Mouse (Mus musculus) large intestine, adult 2 months (tissue): Measurements from ENCODE around the gene Ppa2. TPM values are rescaled to one million over a fixed set of nuclear protein-coding genes. Genes with fewer than 3 reads are reported as not detected.
A peak's percentile ranks its signal among the peaks of the same experiment; 100 is the strongest.

Experiments
- DNase-seq: peaks from one replicate; pipeline ENCODE4 v3.0.0-alpha.2; 2012; ENCODE audit warnings: low read depth, low spot score
- WGBS: fragments of 180-500 bp; shearing (Covaris S2); methylation state at CpG from one replicate; pipeline ENCODE4 v1.1.7; 2018; 5-methylcytosine and 5-hydroxymethylcytosine counted together
- polyA plus RNA-seq: library from polyadenylated mRNA; depleted of rRNA; stranded (reverse); fragments of >200 nt; gene quantifications from 2 replicates; pipeline ENCODE4 v1.2.3, GENCODE M21; 2012; rRNA removed

Gene Ppa2
- 29.8 and 37.3 TPM in 2 replicates for polyA plus RNA-seq

GRCm38 (mm10) chr3:133309954-133310808, at the start of gene Ppa2:
TSS of gene Ppa2 (plus strand) at chr3:133310110.
- WGBS = under 1% methylated on average over 94 of the region's 95 CpGs

DNA sequence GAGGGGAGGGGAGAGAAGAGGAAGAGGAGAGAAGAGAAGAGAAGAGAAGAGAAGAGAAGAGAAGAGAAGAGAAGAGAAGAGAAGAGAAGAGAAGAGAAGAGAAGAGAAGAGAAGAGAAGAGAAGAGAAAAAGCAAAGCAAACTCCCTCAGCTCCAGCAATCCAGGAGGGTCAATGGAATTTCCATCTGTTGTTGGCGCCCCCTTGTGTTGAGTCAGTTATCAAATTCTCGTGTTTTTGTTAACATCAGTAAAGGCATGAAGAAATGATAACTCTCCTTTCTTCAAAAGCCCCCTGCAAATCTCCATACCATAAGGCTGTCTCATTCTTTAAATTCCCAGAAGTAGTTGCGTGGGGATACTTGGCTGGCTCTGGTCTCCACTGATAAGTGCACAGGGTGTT, 38.0 kb upstream of the Ppa2 start:
- WGBS = 16% methylated on average over 3 of the region's 3 CpGs
- DNase-seq = peak; percentile 44

More at GRCm38 (mm10) chr3:133309954-133310808, at the start of gene Ppa2:
- no peak for DNase-seq

DNA sequence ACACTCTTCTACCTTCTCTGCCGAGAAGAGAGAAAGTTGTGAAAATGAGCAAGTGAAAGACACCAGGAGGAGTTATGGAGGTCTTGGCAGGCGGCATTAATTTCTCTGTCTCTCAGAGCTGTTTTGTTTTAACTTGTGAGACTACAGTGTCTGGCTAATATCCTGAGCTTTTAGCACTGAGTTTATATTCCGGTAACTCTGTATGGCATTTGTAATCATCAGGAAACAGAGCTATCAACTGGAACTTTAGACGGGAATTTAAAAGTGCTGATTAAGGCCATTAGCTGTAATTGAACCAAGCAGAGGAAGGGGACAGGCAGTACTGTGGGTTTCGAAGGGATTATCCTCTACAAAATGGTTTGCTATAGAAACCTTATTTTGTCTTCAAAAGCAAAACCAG, 25.3 kb upstream of the Ppa2 start:
- 71% methylated on average over 5 of the region's 5 CpGs for WGBS
- DNase-seq = no peak

GRCm38 (mm10) chr3:133288795-133289194, 21.1 kb upstream of the Ppa2 start:
- no peak for DNase-seq
- 91% methylated on average over 2 of the region's 2 CpGs for WGBS

- WGBS = 90% methylated on average over 3 of the region's 3 CpGs
- no peak for DNase-seq
Observed at GRCm38 (mm10) chr3:133304328-133304727, 5.6 kb upstream of the Ppa2 start.

- over 99% methylated on average over 3 of the region's 3 CpGs for WGBS
- no peak for DNase-seq
Observed at GRCm38 (mm10) chr3:133308361-133308760, 1.5 kb upstream of the Ppa2 start.

DNA sequence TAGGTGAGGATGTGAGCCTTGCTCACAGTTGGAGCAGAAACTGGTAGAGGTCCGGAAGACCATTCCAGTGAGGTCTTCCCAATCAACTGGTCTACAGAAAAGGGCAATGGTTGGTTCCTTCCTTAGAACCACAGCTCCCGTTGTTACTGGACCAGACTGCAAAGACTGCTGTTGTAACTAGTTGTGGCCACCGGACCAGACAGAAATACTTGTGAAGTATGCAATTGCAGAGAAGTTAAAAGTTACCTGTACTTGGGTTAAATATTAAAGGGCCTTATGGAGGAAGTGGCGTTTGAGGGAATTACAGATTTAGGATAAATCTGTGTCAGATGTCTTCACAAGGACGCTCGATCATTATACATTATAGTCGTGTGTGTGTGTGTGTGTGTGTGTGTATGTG, 551 bp upstream of the Ppa2 start:
- DNase-seq = no peak
- 51% methylated on average over 7 of the region's 7 CpGs for WGBS

- DNase-seq = no peak
- 8% methylated on average over 14 of the region's 14 CpGs for WGBS
Observed at GRCm38 (mm10) chr3:133310809-133311179, 884 bp downstream of the Ppa2 start.

DNA sequence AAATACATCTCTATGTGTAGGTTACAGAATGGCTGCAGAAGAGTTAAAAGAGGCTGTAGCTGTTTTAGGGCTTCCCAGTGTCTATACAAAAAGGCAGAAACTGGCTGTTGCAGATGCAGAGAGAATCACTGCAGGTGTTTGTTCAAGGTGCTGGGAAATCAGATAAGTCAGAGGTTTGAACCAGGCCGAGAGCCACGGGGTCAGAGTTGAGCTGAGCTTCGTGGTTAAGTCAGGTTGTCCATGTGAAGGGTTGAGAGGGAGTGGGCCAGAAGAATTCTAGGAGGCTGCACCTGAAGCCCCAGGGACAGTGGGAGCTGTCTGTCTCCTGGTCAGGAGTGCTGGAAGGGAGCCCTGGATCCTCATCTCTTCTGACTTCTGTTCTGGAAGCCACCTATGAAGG, 2.4 kb downstream of the Ppa2 start:
- no peak for DNase-seq
- WGBS = 49% methylated on average over 3 of the region's 3 CpGs

GRCm38 (mm10) chr3:133312850-133313249, 2.9 kb downstream of the Ppa2 start:
- no peak for DNase-seq
- 68% methylated on average over 6 of the region's 6 CpGs for WGBS

GRCm38 (mm10) chr3:133313491-133314199, 3.7 kb downstream of the Ppa2 start:
- no peak for DNase-seq

GRCm38 (mm10) chr3:133314475-133314874, 4.6 kb downstream of the Ppa2 start:
- no peak for DNase-seq
- 43% methylated on average over 6 of the region's 6 CpGs for WGBS

More at GRCm38 (mm10) chr3:133313491-133314199, 3.7 kb downstream of the Ppa2 start:
- 95% methylated on average over 3 of the region's 3 CpGs for WGBS

GRCm38 (mm10) chr3:133315011-133315410, 5.1 kb downstream of the Ppa2 start:
- no peak for DNase-seq
- WGBS = 95% methylated on average over 14 of the region's 14 CpGs

- 94% methylated on average over 8 of the region's 8 CpGs for WGBS
- no peak for DNase-seq
Observed at GRCm38 (mm10) chr3:133315647-133316046, 5.7 kb downstream of the Ppa2 start.

GRCm38 (mm10) chr3:133317845-133318244, 7.9 kb downstream of the Ppa2 start:
- no peak for DNase-seq
- 92% methylated on average over 4 of the region's 4 CpGs for WGBS

- WGBS = 82% methylated on average over 15 of the region's 15 CpGs
- DNase-seq = no peak
Observed at GRCm38 (mm10) chr3:133318596-133318995, 8.7 kb downstream of the Ppa2 start.

DNA sequence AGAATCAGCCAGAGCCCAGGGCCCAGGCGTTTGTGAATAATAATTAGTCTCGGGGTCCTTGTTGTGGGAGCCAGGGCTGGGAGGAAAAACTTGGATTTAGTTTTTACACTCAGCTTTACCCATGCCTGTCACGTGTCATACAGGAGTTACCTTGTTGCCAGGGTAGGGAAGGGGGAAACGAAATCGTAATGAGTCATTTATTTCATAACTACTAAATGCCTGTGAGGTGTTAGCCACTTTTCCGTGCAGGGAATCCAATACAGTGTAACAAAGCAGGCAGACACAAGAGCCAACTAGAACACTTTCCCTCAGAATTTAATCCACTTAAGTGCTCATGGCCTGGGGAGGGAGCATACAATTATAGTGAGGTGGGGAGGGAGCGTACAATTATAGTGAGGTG, 9.9 kb downstream of the Ppa2 start:
- no peak for DNase-seq
- WGBS = 89% methylated on average over 7 of the region's 7 CpGs

DNA sequence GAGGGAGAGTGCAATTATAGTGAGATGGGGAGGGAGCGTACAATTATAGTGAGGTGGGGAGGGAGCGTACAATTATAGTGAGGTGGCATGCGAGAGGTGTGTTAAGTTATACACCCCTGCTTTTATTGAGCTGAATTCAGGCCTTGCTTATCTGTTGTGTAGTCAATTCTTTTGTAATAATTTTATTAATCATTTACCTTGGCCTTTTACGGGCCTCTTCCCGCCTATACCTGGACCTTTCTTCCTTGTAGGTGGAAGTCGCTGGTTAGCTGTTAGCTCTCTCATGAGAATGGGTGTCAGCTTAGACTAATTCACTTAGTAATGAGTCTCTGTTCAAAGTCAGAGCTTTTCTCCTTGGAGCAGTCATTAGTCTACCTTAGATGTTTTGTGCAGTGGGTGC, 10.4 kb downstream of the Ppa2 start:
- no peak for DNase-seq
- 56% methylated on average over 6 of the region's 6 CpGs for WGBS

DNA sequence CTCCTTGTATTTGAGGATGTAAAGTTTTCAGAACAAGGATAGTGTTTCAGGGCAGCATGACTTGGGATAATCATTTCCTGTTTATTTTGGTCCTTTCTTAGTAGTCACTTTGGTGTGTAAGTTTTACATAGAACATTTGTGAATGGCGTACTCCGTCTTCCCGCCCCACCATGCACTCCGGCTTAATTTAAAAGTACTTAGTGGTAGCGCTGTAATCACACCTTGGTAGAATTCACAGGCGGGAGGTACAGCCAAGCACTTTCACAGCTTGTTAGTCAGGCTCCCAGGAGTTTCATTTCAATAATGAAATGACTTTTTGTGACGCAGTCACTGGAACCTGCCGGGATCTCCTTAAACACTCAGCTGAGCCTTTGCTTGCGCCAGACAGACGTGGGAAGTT, 12.0 kb downstream of the Ppa2 start:
- DNase-seq = no peak
- 98% methylated on average over 10 of the region's 10 CpGs for WGBS

GRCm38 (mm10) chr3:133322552-133322951, 12.6 kb downstream of the Ppa2 start:
- 71% methylated on average over 4 of the region's 4 CpGs for WGBS
- DNase-seq = no peak

DNA sequence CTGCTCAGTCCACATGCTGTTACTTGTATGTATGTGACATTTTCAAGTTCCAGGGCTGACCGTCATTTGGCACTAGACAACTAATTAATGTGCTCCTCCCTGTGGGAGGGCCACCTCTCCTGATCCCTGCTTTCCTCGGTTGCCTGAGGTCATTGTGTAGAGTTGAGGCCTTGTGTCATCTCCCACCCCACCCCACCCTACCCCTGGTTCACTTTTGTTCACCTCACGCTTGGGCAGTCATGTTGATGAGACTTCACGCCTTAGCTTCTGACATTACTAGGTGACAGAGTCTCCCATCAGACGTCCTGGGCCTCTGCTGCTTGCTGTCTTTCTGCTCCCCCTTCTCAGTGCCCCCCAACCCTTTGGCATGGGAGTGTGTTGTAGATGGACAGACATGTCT, 15.2 kb downstream of the Ppa2 start:
- 80% methylated on average over 5 of the region's 5 CpGs for WGBS
- DNase-seq = no peak
